Mouse (Mus musculus): ENCODE measurements around the gene Afm. TPM values are rescaled to one million over a fixed set of nuclear protein-coding genes. Genes with fewer than 3 reads are reported as not detected.

The Afm gene
- polyA plus RNA-seq (2016; fragmentation: Nextera tagmentation; extraction: Ambion mirVana), result not detected in 2 replicates

DNA sequence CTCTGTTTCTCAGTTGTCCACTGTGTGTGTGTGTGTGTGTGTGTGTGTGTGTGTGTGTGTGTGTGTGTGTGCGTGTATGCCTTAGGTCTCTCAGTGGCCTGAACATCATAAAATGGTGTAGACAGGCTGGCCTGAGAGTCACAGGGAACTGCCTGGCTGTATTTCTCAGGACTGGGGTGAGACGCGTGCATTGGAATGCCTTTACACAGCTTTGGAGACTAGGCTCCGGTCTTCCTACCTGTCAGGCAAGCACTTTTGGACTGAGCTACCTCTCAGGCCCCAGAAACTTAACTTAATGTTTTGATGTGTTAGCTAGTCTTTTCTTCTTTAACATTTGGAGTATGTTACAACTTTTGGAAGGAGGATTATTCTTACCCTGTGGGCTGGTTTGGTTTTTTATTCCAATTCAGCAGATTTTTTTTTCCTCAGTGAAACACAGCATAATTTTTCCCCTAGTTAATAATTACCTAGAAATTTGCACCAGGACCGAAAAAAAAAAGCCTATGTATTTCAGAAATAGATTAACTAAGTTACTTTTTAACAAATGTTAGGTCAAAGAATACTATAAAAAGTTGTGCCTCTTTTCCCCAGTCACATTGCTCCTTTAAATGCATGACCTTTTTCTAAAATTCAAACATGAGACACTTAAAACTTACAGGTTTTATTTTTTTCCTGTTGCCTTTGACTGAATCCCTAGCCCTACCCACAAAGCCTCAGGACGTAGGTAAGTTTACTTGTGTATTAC, at the start of gene Afm:
Gene Afm (plus strand): TSS at position 577 of the 745 bp plus-strand sequence.
- H3K4me1 ChIP-seq, result no peaks in the 10 kb centered on the region
- WGBS, result 92% methylated on average over 6 of the region's 6 CpGs
- no peak within 1 kb of the TSS for H3K4me3 ChIP-seq
- H3K27ac ChIP-seq, result no peak within 1 kb of the TSS
- no peak for DNase-seq (ENCODE audit: extremely low spot score, low spot score)
- H3K9me3 ChIP-seq, result no peaks in the 10 kb centered on the region
- H3K36me3 ChIP-seq (replicated peaks), result no peaks in the 10 kb centered on the region
- H3K27me3 ChIP-seq (ENCODE audit: poor library complexity, severe bottlenecking), result no peaks in the 10 kb centered on the region

GRCm38 (mm10) chr5:90470836-90471235, 47.9 kb upstream of the Afm start:
- Histone ChIP-seq H3K27me3 (ENCODE audit: poor library complexity, severe bottlenecking) (no peaks in the 10 kb centered on the region), H3K27ac (no peak overlapping the region), H3K9me3 (no peaks in the 10 kb centered on the region), H3K36me3 (replicated peaks) (no peaks in the 10 kb centered on the region), H3K4me3 (no peak overlapping the region), H3K4me1 (peaks cover 17% of the 10 kb centered on the region)
- DNase-seq (ENCODE audit: extremely low spot score, low spot score), result no peak
- 90% methylated on average over 3 of the region's 3 CpGs for WGBS

- no peak overlapping the region for H3K4me3 ChIP-seq
- no peak overlapping the region for H3K27ac ChIP-seq
- no peaks in the 10 kb centered on the region for H3K4me1 ChIP-seq
- no peaks in the 10 kb centered on the region for H3K36me3 ChIP-seq (replicated peaks)
- DNase-seq (ENCODE audit: extremely low spot score, low spot score), result no peak
- no peaks in the 10 kb centered on the region for H3K27me3 ChIP-seq (ENCODE audit: poor library complexity, severe bottlenecking)
- 89% methylated on average over 4 of the region's 4 CpGs for WGBS
- H3K9me3 ChIP-seq, result no peaks in the 10 kb centered on the region
Observed at GRCm38 (mm10) chr5:90473902-90474301, 44.8 kb upstream of the Afm start.

DNA sequence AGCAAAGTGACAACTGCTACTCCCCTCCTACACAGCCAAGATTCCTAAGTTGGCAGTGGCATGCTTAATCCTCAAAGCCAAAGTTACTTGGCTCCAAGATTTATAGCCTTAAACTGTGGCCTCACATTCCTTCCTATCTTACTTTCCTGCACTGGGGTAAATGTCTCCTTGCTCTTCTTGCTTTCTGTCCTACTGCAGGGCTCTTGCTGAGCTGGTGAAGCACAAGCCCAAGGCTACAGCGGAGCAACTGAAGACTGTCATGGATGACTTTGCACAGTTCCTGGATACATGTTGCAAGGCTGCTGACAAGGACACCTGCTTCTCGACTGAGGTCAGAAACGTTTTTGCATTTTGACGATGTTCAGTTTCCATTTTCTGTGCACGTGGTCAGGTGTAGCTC, 44.4 kb upstream of the Afm start:
- 87% methylated on average over 5 of the region's 5 CpGs for WGBS
- no peaks in the 10 kb centered on the region for H3K4me1 ChIP-seq
- no peaks in the 10 kb centered on the region for H3K36me3 ChIP-seq (replicated peaks)

GRCm38 (mm10) chr5:90476741-90477140, 42.0 kb upstream of the Afm start:
- no peak overlapping the region for H3K27ac ChIP-seq
- no peak for DNase-seq (ENCODE audit: extremely low spot score, low spot score)
- no peak overlapping the region for H3K4me3 ChIP-seq
- 90% methylated on average over 3 of the region's 3 CpGs for WGBS
- H3K4me1 ChIP-seq, result no peaks in the 10 kb centered on the region
- H3K9me3 ChIP-seq, result no peaks in the 10 kb centered on the region
- H3K27me3 ChIP-seq (ENCODE audit: poor library complexity, severe bottlenecking), result no peaks in the 10 kb centered on the region
- no peaks in the 10 kb centered on the region for H3K36me3 ChIP-seq (replicated peaks)

More for the DNA sequence above, 44.4 kb upstream of the Afm start:
- H3K4me3 ChIP-seq, result no peak overlapping the region
- DNase-seq (ENCODE audit: extremely low spot score, low spot score), result no peak
- H3K27me3 ChIP-seq (ENCODE audit: poor library complexity, severe bottlenecking), result no peaks in the 10 kb centered on the region
- no peak overlapping the region for H3K27ac ChIP-seq
- no peaks in the 10 kb centered on the region for H3K9me3 ChIP-seq

DNA sequence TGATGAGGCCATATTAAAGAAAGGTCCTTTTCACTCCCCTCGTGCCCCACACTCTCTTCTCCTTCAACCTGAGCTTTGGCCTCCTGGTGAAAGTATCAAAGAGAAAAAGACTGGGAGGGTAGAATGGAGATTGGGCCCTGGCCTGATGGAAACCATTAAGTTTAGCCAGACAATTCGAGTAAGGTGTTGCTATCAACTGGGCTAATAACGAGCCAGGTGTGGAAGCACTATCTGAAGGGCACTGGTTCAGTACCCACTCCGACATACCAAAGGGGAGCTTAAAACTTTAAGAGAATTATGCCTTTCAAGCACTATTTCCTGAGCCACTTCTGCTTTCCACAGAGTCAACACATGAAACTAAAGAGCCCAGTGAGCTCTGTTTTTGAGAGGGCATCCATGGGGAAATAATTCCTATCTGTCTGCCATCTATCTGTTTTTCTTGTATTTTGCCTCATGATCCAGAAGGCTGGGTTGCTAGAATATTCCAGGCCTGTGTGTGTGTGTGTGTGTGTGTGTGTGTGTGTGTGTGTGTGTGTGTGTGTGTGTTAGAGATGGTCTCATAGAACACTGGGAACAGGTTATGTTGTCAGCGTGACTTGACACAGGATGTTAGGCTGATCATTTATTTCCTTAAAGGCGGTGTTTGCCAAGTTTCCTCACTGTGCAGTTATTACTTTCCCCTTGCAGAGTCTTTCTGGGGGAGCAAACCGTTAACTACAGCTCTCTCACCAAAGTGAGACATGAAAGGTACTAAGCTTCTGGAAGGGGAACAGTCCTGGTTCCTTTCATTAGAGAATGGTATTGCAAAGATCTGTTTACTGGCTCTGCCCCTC, 41.2 kb upstream of the Afm start:
- Histone ChIP-seq H3K4me3 (no peak overlapping the region), H3K27me3 (ENCODE audit: poor library complexity, severe bottlenecking) (no peaks in the 10 kb centered on the region), H3K4me1 (no peaks in the 10 kb centered on the region), H3K27ac (no peak overlapping the region), H3K36me3 (replicated peaks) (no peaks in the 10 kb centered on the region), H3K9me3 (no peaks in the 10 kb centered on the region)
- 88% methylated on average over 7 of the region's 7 CpGs for WGBS
- DNase-seq (ENCODE audit: extremely low spot score, low spot score), result no peak

- WGBS, result 89% methylated on average over 1 of the region's 1 CpGs
- Histone ChIP-seq H3K27me3 (ENCODE audit: poor library complexity, severe bottlenecking) (no peaks in the 10 kb centered on the region), H3K4me1 (no peaks in the 10 kb centered on the region), H3K9me3 (no peaks in the 10 kb centered on the region), H3K27ac (no peak overlapping the region), H3K4me3 (no peak overlapping the region), H3K36me3 (replicated peaks) (no peaks in the 10 kb centered on the region)
- no peak for DNase-seq (ENCODE audit: extremely low spot score, low spot score)
Observed at GRCm38 (mm10) chr5:90478886-90479285, 39.8 kb upstream of the Afm start.

GRCm38 (mm10) chr5:90485597-90485996, 33.1 kb upstream of the Afm start:
- WGBS, result 93% methylated on average over 7 of the region's 7 CpGs
- no peak for DNase-seq (ENCODE audit: extremely low spot score, low spot score)
- Histone ChIP-seq H3K27me3 (ENCODE audit: poor library complexity, severe bottlenecking) (no peaks in the 10 kb centered on the region), H3K27ac (no peak overlapping the region), H3K4me1 (no peaks in the 10 kb centered on the region), H3K4me3 (no peak overlapping the region), H3K9me3 (no peaks in the 10 kb centered on the region), H3K36me3 (replicated peaks) (no peaks in the 10 kb centered on the region)

- WGBS, result 92% methylated on average over 7 of the region's 7 CpGs
Observed at GRCm38 (mm10) chr5:90488323-90488722, 30.4 kb upstream of the Afm start.

DNA sequence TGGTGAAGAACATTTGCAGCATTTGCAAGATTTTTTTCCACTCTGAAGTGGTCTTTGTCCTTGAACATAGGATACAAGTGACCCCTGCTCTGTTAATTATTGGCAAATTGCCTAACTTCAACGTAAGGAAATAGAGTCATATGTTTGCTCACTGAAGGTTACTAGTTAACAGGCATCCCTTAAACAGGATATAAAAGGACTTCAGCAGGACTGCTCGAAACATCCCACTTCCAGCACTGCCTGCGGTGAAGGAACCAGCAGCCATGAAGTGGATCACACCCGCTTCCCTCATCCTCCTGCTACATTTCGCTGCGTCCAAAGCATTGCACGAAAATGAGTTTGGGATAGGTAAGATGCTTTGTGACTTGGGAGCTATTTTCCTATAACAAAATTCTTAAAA, 28.2 kb upstream of the Afm start, which contains the start of gene Afp:
Gene Afp (plus strand): TSS at position 220 of the 400 bp plus-strand sequence.
- Histone ChIP-seq H3K27me3 (ENCODE audit: poor library complexity, severe bottlenecking) (no peaks in the 10 kb centered on the region), H3K9me3 (no peaks in the 10 kb centered on the region), H3K36me3 (replicated peaks) (no peaks in the 10 kb centered on the region), H3K4me1 (no peaks in the 10 kb centered on the region), H3K4me3 (no peak within 1 kb of the TSS), H3K27ac (no peak within 1 kb of the TSS)
- 92% methylated on average over 7 of the region's 7 CpGs for WGBS
- DNase-seq (ENCODE audit: extremely low spot score, low spot score), result no peak

More at GRCm38 (mm10) chr5:90488323-90488722, 30.4 kb upstream of the Afm start:
- Histone ChIP-seq H3K27ac (no peak overlapping the region), H3K4me3 (no peak overlapping the region), H3K9me3 (no peaks in the 10 kb centered on the region), H3K36me3 (replicated peaks) (no peaks in the 10 kb centered on the region), H3K4me1 (no peaks in the 10 kb centered on the region), H3K27me3 (ENCODE audit: poor library complexity, severe bottlenecking) (no peaks in the 10 kb centered on the region)
- no peak for DNase-seq (ENCODE audit: extremely low spot score, low spot score)

- no peak for DNase-seq (ENCODE audit: extremely low spot score, low spot score)
- 85% methylated on average over 9 of the region's 9 CpGs for WGBS
- H3K9me3 ChIP-seq, result no peaks in the 10 kb centered on the region
Observed at GRCm38 (mm10) chr5:90492440-90492839, 26.3 kb upstream of the Afm start.

GRCm38 (mm10) chr5:90494308-90494707, 24.4 kb upstream of the Afm start:
- Histone ChIP-seq H3K36me3 (replicated peaks) (no peaks in the 10 kb centered on the region), H3K4me1 (no peaks in the 10 kb centered on the region), H3K4me3 (no peak overlapping the region), H3K27me3 (ENCODE audit: poor library complexity, severe bottlenecking) (no peaks in the 10 kb centered on the region), H3K27ac (no peak overlapping the region), H3K9me3 (no peaks in the 10 kb centered on the region)
- no peak for DNase-seq (ENCODE audit: extremely low spot score, low spot score)
- WGBS, result 95% methylated on average over 4 of the region's 4 CpGs

More at GRCm38 (mm10) chr5:90492440-90492839, 26.3 kb upstream of the Afm start:
- no peak overlapping the region for H3K4me3 ChIP-seq
- no peaks in the 10 kb centered on the region for H3K4me1 ChIP-seq
- no peaks in the 10 kb centered on the region for H3K36me3 ChIP-seq (replicated peaks)
- H3K27me3 ChIP-seq (ENCODE audit: poor library complexity, severe bottlenecking), result no peaks in the 10 kb centered on the region
- H3K27ac ChIP-seq, result no peak overlapping the region

DNA sequence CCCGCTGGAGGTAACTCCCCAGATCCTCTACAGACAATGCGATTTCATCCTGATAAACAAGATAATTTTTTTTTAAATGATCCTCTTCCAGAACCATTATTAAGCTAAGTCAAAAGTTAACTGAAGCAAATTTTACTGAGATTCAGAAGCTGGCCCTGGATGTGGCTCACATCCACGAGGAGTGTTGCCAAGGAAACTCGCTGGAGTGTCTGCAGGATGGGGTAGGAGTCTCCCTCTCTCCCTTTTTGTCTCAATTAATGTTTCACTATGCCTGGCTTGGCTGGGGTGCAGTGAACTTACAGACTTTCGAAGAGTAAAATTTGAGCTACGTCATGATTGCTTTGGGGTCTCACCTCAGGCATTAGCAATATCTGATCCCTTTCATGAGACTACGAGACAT, 19.2 kb upstream of the Afm start:
- no peak overlapping the region for H3K4me3 ChIP-seq
- H3K9me3 ChIP-seq, result no peaks in the 10 kb centered on the region
- H3K36me3 ChIP-seq (replicated peaks), result no peaks in the 10 kb centered on the region
- DNase-seq (ENCODE audit: extremely low spot score, low spot score), result no peak
- H3K27me3 ChIP-seq (ENCODE audit: poor library complexity, severe bottlenecking), result no peaks in the 10 kb centered on the region
- no peak overlapping the region for H3K27ac ChIP-seq
- 77% methylated on average over 7 of the region's 7 CpGs for WGBS
- no peaks in the 10 kb centered on the region for H3K4me1 ChIP-seq
